Mouse (Mus musculus) lung, postnatal 0 days (tissue): ENCODE results near the gene Park7.

Experiments
- CTCF ChIP-seq: IDR thresholded peaks from 2 replicates; pipeline ENCODE4 v1.5.1; 2016; ENCODE audit warnings: antibody characterized with exemption, mild to moderate bottlenecking
- EP300 ChIP-seq: IDR thresholded peaks from 2 replicates; pipeline ENCODE4 v1.6.1; 2016; ENCODE audit warnings: antibody characterized with exemption, mild to moderate bottlenecking, control low read depth

- TF ChIP-seq CTCF (no peak), EP300 (no peak)
Observed at GRCm38 (mm10) chr4:150924936-150925335, 10.7 kb upstream of the Park7 start.
